Mouse (Mus musculus) embryonic facial prominence, embryonic 12.5 days (tissue): ENCODE measurements at regions not wholly inside any gene's neighbourhood (a gene's known extent, or its start where the extent isn't known, plus 50 kb on each side); places are given as distances from the start of the nearest gene placed in this dataset.

Experiments
- ATAC-seq: fragments of 200-750 bp; cut with Nextera tagmentation; 2 replicates; pipeline ENCODE4 v1.8.0; 2017; ENCODE audit not compliant: insufficient number of reproducible peaks, insufficient read depth, low FRiP score, low TSS enrichment
- H3K27ac ChIP-seq: fragments of 300-500 bp; sonication (generic); 2 replicates; pipeline ENCODE4 v1.5.1; 2016; ENCODE audit warnings: mild to moderate bottlenecking
- H3K27me3 ChIP-seq: fragments of 300-500 bp; sonication (generic); 2 replicates; pipeline ENCODE4 v1.6.1; 2016; ENCODE audit warnings: mild to moderate bottlenecking, moderate library complexity
- H3K36me3 ChIP-seq: fragments of 300-500 bp; sonication (generic); 2 replicates; pipeline ENCODE4 v1.6.1; 2016; ENCODE audit warnings: mild to moderate bottlenecking
- H3K4me1 ChIP-seq: fragments of 300-500 bp; sonication (generic); 2 replicates; pipeline ENCODE4 v1.6.1; 2016
- H3K4me2 ChIP-seq: fragments of 300-500 bp; sonication (generic); replicated peaks from 2 replicates; pipeline ENCODE4 v1.6.1; 2016; ENCODE audit warnings: mild to moderate bottlenecking, moderate library complexity
- H3K4me3 ChIP-seq: fragments of 300-500 bp; sonication (generic); 2 replicates; pipeline ENCODE4 v1.5.1; 2016; ENCODE audit warnings: mild to moderate bottlenecking
- H3K9ac ChIP-seq: fragments of 300-500 bp; sonication (generic); 2 replicates; pipeline ENCODE4 v1.6.1; 2016; ENCODE audit warnings: mild to moderate bottlenecking, moderate library complexity
- H3K9me3 ChIP-seq: fragments of 300-500 bp; sonication (generic); 2 replicates; pipeline ENCODE4 v1.6.1; 2016; ENCODE audit warnings: mild to moderate bottlenecking, moderate library complexity
- WGBS: fragments of 180-500 bp; shearing (Covaris S2); methylation state at CpG from one replicate; pipeline ENCODE4 v1.1.7; 2016; 5-methylcytosine and 5-hydroxymethylcytosine counted together

DNA sequence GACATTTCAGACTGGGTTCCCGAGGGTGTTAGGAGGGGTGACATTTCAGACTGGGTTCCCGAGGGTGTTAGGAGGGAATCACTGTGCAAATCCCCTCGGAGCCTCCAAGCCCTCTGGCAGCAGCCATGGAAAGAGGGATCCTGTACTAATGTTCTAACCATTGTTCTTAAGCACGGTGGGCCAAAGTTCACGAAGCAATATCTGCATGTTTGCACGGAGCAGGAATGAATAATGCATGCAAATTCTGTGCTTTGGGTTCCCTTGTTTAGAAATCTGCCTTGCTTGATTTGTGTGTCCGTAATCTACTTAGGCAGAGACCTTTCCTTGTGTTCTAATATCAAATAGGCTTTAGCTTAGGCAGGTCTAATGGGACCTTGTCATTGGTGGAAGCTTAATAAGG, 55.9 kb upstream of the Zfp280d start:
- Histone ChIP-seq H3K27ac (no peak overlapping the region), H3K36me3 (no peaks in the 10 kb centered on the region), H3K9me3 (no peaks in the 10 kb centered on the region), H3K9ac (no peak overlapping the region), H3K4me1 (peaks cover 5% of the 10 kb centered on the region; the same call in 1 of the 2 replicates), H3K4me2 (no peak overlapping the region), H3K4me3 (no peak overlapping the region), H3K27me3 (no peaks in the 10 kb centered on the region)
- no peak for ATAC-seq
- WGBS, result 65% methylated on average over 7 of the region's 7 CpGs

DNA sequence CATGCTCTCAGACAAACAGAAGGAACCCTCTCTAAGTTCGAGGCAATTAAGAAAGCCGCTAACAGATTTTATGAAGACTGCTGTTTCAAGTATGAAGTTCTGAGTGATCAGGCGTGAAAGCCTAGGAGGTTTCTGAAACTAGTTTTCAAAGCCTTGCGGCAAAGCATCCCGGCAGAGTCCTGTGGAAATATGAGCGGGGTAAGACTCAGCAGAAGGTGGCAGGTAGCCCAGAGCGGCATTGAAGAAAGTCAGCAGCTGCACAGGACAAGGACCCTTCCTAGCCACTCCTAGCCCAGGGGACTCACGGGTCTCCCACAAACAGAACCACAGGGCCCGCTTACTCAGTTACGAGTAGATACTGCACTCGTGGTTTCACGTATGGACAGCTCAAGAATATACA, 54.8 kb upstream of the Zfp280d start:
- Histone ChIP-seq H3K9me3 (no peaks in the 10 kb centered on the region), H3K27me3 (no peaks in the 10 kb centered on the region), H3K4me2 (no peak overlapping the region), H3K9ac (no peak overlapping the region), H3K27ac (no peak overlapping the region), H3K4me1 (peaks cover 5% of the 10 kb centered on the region; the same call in 1 of the 2 replicates), H3K4me3 (no peak overlapping the region), H3K36me3 (no peaks in the 10 kb centered on the region)
- WGBS, result 79% methylated on average over 12 of the region's 12 CpGs
- ATAC-seq, result no peak

DNA sequence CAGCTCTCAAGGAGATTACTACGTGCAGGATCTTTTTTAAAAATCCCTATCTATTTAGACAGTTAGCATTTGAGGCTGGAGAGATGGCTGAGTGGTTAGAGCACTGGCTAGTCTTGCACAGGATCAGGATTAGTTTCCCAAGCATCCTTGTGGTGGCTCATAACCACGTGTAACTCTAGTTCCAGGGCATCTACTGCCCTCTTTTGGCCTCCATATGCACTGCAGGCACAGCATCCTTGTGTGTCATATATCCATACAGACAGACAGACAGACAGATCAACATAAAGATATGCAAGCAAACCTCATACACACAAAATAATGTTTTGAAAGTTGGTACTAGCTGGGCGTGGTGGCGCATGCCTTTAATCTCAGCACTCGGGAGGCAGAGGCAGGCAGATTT, 53.3 kb upstream of the Zfp280d start:
- Histone ChIP-seq H3K27me3 (no peaks in the 10 kb centered on the region), H3K4me2 (no peak overlapping the region), H3K4me3 (no peak overlapping the region), H3K27ac (no peak overlapping the region), H3K4me1 (peaks cover 5% of the 10 kb centered on the region; the same call in 1 of the 2 replicates), H3K36me3 (no peaks in the 10 kb centered on the region), H3K9ac (no peak overlapping the region), H3K9me3 (no peaks in the 10 kb centered on the region)
- no peak for ATAC-seq
- 82% methylated on average over 5 of the region's 5 CpGs for WGBS
